Mouse (Mus musculus): ENCODE measurements around the gene Dhx57. TPM values are rescaled to one million over a fixed set of nuclear protein-coding genes. Genes with fewer than 3 reads are reported as not detected.
"Not testable (repeated sequence)": the region's sequence is repeated elsewhere in the genome, so short reads cannot be mapped to it uniquely, and the experiment has no call there.

Dhx57 gene
- polyA plus RNA-seq, 2 experiments from 2014 or later: 7.0 to 8.6 TPM

DNA sequence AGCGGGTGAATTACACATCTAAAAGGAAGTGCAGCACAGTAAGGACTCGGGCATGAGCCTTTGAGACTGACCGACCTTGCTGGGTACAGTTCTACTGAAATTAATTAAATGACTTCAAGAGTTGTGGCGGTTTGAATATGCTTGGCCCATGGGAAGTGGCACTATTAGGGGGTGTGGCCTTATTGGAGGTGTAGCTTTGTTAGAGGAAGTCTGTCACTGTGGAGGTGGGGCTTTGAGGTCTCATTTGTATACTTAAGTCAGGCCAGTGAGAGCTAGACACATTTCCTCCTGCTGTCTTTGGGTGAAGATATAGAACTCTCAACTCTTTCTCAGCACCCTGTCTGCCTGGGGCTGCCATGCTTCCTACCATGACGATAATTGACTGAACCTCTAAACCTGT lies 35.9 kb downstream of the Dhx57 start:
- no peak for ATAC-seq

DNA sequence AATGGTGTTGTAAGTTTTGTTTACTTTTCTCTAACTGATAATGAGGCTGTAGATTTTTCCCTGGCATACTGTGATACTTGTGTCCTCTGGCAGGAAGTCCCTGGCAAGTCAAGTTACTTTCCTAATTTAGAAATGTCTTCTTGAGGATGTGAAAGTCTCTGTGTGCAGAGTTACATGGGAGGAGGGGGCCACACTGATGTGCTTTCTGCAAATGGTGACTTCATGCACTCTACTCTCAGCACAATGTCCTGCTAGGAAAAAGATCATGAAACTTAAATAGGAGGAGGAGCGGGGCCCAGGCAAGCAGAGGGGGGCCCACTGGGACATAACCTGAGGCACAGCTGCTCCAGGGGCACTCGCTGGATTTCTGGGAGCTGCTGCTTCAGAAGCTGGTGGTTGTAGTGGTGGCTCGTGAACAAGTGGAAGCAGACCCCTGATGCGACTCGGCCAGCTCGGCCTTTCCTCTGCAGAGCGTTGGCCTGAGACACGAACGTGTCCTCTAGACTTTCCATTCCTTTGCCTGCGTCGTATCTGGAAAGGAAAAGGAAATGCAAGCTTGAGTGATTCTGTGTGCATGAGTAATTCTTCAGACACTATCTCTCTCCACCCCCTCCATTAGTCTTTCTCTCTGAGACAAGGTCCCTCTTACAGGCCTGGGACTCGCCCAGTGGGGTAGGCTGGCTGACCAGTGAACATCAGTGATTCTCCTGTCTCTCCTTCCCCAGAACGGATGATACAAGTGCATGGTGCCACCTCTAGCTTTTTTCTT lies 37.3 kb downstream of the Dhx57 start:
- ATAC-seq: no peak

DNA sequence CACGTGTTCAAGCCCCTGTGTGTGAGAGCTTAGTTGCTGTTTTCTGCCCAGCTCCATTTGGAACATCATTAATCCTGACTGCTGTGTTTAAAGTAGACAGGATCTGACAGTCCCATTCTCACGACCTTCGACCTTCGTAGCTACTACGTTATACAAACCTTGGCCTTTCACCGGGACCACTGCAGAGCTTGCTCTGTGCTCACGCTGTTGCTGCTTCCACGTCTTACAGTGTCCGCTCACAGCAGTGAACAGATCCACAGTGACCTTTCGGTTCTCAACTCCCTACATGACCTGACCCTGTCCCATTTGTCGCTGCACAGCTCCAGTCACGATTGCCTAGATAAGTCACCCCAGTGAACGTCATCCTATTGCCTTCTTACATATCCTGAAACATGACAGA lies 47.2 kb downstream of the Dhx57 start:
- ATAC-seq: no peak

DNA sequence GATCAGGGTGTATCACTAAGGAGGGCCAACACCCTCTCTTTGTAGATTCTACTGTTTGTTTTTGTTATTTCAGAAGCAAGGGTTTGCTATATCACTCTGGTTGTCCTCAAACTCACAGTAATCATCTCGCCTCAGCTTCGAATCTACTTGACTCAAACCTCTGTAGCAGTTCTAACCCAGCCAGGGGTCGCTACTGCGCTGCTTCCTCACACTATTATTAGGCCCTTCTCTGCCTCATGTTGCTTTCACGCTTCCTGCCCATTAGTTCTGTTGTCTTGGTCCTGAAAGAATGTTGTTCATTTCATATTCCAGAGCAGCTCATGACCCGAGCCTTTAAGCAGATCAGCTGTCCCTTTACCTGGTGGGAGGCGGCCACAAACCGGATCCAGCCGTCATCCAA lies 48.7 kb downstream of the Dhx57 start:
- no peak for ATAC-seq

DNA sequence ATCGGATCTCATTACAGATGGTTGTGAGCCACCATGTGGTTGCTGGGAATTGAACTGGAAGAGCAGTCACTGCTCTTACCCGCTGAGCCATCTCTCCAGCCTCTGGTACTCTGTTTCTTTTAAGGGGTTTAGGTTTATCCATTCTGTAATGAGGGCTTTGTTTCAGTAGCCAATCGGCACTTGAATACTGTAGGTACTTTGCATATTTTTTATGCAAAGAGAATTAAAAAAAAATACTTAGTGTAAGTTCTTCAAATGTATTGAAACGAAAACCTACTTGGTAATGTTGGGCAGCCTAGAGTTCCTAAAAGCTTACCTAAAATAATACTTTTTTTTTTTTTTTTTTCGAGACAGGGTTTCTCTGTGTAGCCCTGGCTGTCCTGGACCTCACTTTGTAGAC lies 52.8 kb downstream of the Dhx57 start:
- ATAC-seq: no peak

DNA sequence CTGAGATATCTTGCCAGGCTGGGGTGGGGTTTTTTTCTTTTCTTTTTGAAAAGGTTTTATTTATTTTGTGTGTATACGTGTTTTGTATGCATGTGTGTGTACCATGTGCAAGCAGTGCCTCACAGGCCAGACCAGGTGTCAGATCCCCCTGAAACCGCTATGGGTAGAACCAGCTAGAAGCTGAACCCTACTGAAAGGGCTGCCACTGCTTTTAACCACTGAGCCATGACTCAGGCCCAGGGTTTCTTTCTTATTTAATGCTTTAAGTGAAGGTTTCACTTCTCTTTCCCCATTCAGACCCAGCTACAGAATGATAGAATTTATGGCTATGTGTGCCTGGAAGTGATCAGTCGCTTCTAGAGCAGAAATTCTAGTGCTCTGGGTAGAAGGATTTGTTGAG lies 53.5 kb downstream of the Dhx57 start:
- ATAC-seq: no peak

DNA sequence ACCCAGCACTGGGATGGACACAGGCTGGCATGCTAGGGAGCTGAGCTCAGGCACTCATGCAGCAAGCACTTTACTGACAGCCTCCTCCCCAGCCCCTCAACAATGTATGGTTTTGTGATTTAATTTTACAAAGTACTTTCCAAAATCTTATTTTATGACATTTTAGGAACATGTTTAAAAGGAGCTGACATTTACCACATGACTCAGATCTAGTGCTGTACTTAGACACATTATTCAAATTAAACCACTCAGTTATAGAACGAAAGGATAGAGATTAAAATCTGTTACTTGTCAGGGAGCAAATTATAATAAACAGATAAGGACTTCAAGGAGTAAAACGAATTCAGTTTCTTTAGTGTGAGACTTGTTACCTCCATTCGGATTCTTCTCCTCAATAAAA lies 54.8 kb downstream of the Dhx57 start:
- no peak for ATAC-seq

DNA sequence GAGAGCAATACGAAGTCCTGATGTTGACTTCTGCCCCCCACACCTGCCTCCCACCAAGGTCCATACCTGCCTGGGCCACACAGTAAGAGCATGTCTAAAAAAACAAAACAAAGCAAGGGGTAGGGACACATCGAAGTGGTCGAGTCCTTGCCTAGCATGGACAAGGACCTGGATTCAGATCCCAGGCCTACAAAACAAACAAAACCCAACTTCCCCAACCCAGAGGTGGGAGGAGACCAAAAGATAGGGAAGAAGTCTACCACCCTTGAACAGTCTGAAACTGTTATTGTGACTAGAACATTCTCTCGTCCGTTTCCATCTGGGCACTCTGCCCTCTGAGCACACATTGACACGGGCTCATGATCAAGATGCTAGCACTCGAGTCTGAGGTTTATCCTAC lies 55.9 kb downstream of the Dhx57 start:
- no peak for ATAC-seq

DNA sequence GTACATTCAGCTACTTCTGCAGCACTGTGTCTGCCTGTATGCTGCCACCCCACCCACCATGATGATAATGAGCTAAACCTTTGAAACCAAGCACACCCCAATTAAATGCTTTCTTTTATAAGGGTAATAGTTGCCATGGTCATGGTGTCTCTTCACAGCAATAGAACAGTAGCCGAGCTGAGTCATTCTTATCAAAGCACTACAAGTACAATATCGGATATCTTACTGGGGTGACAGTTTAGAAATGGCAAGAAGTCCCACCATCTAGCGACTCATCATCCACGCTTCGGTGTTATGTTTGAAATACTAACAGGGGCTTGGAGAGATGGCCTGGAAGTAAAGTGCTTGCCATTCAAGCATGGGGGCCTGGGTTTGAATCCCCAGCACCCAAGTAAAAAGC lies 56.4 kb downstream of the Dhx57 start:
- no peak for ATAC-seq

DNA sequence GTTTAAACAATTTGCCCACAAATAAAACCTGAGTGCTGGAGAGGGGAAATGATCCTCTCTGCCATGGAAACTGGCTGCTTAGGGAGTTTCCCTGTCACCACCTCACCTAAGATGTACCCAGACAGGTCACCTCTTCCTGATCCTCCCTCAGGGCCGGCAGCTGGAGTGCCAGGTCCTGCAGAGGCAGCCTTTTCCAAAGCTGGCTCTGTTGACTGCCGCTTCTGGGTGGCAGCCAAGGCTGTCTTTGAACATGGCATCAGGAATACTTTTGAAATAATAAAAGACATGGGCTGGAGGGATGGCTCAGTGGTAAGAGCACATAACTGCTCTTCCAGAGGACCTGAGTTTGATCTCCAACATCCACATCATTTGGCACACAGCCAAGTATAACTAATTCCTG lies 60.9 kb downstream of the Dhx57 start:
- ATAC-seq: no peak

DNA sequence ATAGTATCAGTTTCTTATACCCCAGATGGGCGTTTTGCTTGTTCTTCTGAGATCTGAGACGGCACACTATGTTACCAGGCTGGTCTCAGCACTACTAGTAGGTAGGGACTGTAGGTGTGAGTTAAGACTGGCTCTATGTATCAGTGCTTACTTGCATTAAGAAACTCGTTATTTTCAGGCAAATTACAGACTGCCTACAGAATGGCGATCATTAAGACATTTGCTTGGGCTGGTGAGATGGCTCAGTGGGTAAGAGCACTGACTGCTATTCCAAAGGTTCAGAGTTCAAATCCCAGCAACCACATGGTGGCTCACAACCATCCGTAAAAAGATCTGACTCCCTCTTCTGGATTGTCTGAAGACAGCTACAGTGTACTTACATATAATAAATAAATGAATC lies 65.1 kb downstream of the Dhx57 start:
- not testable (repeated sequence) for ATAC-seq

DNA sequence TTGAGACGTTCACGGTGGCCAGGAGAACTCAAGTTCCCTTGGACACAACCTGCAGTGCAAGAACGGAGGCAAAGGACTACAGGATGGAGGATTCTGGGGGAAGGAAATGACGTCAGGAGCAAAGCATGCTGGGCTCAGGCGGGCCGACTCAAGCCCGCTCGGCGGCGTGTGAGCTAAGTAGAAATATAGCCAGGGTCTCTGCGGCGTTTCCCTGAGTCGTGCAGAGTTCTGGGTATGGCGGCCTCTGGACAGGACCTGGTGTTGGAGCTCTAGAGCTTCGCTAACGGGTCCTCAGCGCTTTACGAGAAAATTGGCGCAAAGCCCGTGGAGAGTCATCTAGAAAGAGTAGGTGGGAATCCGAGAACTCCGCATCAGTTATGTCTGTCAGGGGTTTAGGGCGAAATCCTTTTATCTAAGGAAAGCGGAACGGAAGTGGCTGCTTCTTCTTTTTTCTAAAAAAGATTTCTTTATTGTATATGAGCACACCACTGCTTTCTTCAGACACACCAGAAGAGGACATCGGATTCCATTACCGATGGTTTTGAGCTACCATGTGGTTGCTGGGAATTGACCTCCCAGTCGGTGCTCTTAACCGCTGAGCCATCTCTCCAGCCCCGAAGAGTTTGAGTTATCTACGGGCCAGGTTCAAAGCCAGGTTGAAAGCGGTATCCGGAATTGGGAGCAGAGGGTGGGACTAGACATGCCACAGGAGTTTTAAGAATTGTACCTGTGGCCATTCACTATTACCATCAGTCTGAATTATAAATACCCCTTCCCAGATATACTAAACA lies 65.8 kb downstream of the Dhx57 start, which contains the start of gene Gemin6:
Gemin6 (plus strand) TSS at position 116 of the 791 bp plus-strand sequence.
- peak; percentile 96 for ATAC-seq

DNA sequence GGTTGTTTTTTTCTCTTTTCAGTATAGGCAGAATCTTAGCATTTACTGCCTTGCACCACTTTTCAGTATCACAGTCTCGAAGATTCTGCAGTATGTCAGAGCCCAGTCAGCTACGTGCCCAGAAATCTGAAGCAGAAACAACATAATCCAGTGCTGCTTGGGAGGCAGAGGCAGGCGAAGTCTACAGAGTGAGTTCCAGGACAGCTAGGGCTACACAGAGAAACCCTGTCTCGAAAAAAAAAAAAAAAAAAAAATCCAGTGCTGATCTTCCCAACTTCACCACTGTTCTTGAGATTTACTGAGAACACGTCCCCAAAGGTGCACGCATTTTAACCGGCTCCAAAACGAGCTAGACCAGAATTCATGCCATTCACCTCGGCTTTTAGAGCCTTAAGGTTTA lies 66.4 kb downstream of the Dhx57 start:
- ATAC-seq: peak; percentile 9

DNA sequence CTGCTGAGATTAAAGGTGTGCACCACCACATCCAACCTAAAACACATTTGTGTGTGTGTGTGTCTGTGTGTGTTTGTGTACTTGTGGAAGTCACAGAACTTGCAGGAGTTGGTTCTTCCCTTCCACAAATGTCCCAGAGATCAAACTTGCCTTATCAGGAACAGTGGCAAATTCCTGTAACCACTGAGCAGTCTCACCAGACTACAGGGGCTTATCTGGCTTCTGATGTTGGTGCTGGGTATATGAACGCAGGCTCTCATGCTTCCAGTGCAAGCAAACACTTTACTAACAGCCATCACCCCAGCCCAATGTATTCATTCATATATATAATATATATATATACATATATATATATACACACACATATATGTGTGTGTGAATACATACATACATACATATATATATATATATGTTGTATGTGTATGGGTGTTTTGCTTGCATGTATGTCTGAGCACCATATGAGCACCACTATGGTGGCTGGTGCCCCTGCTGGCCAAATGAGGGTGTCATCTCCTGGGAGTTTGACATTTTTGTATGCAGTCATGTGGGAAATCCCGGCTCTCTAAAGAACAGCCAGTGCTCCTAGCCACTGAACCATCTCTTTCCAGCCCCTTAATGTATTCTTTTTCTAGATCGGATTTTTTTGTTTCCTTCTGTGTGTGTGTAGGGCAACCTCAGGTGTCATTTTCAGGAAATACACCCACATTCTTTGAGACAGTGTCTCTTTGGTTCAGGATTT lies 68.2 kb downstream of the Dhx57 start:
- peak; percentile 44 for ATAC-seq

DNA sequence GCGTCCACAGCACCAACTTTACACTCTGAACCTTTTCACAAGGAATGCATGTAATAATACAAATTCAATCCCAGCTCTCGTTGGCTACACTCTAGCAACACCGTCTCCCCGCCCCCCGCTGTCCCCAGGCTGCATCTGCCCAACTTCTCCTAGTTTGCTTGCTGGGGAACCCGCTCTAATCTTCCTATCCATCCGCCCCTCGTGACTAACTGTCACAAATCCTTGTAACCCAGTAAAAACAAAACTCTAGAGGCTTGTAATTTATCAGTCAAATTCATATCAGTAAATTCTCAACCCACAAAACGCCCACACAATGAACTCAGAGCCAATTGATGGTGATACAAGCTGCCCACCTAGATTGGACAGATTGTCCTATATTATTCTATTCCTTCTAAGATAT lies 69.1 kb downstream of the Dhx57 start:
- ATAC-seq: no peak

DNA sequence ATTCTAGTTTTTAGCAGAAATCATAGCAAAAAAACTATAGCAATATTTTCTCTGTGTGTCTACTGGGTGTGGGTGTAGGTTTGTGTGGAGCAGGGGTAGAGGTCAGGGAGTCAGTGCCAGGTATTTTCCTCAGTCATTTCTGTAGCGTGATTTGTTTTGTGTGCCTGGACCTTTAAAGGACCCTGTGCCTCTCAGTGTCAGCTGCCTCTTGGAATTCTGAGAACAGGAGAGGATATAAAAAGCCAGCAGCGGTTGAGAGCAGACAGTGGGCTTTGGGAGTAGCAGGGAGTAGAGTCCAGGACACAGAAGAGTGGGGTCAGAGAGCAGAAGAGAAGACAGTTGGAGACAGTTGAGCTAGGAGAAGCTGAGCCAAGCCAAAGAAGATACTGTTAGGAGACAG lies 70.1 kb downstream of the Dhx57 start:
- no peak for ATAC-seq

DNA sequence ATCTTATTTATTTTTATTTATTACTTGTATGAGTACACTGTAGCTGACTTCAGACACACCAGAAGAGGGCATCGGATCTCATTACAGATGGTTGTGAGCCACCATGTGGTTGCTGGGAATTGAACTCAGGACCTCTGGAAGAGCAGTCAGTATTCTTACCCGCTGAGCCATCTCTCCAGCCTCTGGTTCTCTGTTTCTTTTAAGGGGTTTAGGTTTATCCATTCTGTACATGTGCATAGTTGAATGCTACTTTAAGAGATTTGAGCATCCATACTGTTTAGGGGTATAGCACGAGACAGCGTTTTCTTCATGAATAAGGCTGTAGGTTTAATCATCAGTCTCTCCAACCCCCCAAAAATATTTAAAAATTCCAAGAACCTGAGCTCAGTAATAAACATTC lies 76.3 kb downstream of the Dhx57 start:
- not testable (repeated sequence) for ATAC-seq

DNA sequence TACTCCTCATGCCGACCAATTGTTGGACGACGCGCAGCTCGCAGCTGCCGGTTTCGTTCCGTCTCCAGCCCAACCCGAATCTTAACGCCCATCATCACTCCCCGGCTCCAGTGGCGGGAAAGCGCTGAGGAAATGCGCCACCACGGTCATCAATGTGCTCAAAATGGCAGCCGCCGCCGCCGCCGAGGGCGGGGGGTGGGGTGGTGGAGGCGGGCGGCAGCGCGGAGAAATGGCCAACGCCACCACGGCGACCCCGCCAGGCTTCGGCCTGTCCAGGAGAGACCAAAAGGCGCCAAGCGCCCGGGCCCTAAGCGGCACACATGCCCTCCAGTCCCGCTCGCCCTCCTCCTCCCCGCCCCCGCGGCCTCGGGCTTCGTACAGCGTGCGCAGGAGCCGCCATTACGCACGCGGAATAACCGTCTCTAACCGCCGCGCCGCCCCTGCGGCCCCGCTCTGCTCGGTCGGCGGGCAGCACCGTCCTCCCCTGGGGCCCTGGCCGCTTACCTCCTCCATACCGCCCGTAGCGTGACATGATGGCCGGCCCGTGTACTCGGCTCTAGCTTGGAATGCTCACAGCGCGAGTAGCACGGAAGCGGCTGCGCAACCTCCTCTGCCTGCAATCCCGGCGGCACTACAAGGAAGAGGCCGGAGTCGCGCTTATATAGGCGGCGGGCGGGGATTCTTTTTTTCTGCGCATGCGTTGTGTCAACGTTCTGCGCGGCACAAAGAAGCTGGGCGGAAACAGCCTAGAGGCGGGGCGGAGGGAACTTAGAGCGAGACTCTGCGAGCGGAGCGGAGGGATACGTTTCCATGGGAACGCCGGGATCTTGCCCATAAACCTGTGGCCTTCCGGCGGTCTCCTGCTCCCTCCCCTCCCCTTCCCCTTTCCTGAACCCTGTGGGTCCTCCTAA lies 83.3 kb downstream of the Dhx57 start, which contains the start of the genes Srsf7 and Ttc39d:
Srsf7 (minus strand) TSS at position 637 of the 911 bp plus-strand sequence.
Ttc39d (plus strand) TSS at position 790 of the 911 bp plus-strand sequence.
- ATAC-seq: peak; percentile 90

DNA sequence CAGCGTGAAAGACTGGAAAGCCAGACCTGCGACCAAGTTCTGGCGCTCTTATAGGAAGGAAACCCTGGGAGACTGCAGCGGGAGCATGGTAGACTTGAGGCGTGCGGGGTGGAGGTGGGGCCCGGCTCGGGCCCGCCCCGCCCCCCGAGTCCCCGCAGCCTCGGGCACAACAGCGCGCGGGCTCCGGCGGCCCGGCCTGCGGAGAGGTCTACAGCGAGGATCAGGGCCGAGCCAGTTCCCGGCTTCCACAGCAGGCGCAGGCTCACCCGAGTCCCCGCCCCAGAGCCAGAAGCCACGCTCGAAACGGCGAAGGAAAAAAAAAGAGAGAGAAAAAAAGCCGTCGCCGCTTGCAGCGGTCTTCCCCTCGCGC lies 84.0 kb downstream of the Dhx57 start:
- peak; percentile 6 for ATAC-seq

DNA sequence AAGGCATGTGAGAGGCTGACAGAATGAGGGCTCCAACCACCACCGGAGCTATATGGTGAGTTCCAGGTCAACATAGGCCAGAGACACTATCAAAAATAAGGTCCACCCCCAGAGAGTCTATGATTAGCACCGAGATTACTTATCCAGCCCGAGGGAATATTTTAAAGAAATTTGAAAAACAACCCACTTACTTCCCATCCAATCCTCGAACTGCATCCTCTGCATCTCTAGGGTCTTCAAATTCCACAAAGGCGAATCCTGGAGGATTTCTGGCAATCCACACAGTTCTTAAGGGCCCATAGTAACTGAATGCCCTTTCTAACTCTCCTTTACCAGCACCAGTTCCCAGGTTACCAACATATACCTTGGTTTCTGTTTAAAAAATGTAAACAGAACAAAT lies 84.6 kb downstream of the Dhx57 start:
- ATAC-seq: no peak

DNA sequence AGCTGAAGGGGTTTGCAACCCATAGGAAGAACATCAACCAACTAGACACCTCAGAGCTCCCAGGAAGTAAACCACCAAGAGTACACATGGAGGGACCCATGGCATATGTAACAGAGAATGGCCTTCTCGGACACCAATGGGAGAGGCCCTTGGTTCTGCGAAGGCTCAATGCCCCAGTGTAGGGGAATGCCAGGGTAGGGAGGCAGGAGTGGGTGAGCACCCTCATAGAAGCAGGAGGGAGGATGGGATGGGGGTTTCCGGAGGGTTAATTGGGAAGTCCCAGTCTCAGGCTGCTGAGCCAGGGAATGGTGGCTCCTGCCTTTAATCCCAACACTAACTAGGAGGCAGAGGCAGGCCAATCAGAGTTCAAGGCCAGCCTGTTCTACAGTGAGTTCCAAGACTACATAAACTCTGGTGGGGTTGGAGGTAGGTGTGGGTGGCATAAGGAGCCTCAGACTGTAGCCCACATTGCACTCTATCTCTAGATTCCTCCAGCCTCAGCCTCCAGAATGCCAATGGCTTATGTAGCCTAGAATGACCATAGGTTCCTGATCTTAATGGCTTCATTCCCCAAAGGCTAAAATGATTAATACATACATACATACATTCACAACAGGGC lies 91.0 kb downstream of the Dhx57 start:
- no peak for ATAC-seq

DNA sequence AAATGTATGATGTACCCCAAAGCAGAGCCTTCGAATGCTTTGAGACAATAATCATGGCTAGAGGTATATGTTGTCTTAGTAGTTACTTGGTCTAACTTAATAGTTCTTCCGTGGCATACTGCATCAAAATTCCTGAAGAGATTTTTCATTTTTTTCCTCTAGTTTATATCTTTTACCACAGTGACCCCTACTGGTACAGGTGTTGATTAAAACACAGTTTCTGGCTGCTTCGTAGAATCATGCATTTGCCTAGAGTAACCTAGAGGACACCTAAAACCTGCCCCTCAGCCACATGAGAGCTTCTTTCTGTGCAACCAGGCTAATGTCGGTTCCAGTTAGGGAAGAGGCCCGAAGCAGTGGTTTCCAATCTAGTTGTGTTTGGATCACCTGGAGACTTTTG lies 97.2 kb downstream of the Dhx57 start:
- ATAC-seq: peak; percentile 57

Data from activated CD4-positive, CD25-positive, alpha-beta regulatory T cell, adult 4 months (primary cell).